11 mouse cellular contexts compared by ENCODE assay signal in genomic region chr8:67317371-67317770, GRCm38 (mm10).
"Had no signal": no experiment of that assay in that cellular context is flagged by ENCODE, and none has a peak within 500 bp of the region (broad histone marks: within the 10 kb centered on the region; RNA-seq: fewer than 3 reads in every experiment).

No protein-coding gene starts in this region.

- DNase-seq: retina, postnatal 1 day; right cerebral cortex, adult 18-20 months; right cerebral cortex, postnatal 14 days; right cerebral cortex, postnatal 25 days; right cerebral cortex, postnatal 4 days; thymus, adult 18-20 months; thymus, adult 2 months; thymus, postnatal 14 days; thymus, postnatal 25 days; thymus, postnatal 36 days; thymus, postnatal 4 days had no signal
